Mouse (Mus musculus): ENCODE results near the gene Rad54l.

The Rad54l gene

DNA sequence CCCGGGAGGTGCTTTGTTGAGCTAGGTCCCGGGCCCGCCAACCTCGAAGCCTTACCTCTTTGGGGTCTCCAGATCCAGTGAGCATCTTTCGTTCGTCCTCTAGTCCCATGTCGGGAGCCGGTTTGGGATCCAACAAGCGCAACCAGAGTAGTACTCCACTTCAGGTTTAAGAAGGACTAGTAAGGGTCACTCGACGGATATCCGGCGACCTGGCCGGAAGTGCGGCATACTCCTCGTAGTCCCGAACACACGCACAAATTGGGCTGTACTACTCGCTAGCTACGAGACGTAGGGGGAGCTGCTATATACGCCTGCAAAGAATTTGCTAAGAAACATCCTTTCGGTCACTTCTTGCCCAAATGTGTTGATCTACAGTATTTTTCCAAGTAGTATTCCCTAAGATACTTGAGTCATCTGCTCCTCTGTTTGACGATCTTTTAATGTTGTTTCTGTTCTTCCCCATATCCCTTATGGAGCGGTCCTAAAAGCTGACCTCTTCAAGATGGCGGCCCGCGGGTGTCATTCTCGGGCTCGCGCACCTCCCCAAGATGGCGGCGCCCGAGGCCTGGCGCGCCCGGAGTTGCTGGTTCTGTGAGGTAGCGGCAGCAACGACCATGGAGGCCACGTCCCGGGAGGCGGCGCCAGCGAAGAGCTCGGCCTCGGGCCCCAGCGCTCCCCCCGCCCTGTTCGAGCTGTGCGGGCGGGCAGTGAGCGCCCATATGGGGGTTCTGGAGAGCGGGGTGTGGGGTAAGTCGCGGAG lies 48.4 kb downstream of the Rad54l start, which contains the start of the genes Uqcrh and Lrrc41:
TSS of gene Uqcrh (minus strand) at position 211 of the 760 bp plus-strand sequence.
TSS of gene Lrrc41 (plus strand) at position 409 of the 760 bp plus-strand sequence.
- DNase-seq (ENCODE audit: extremely low read depth, low read depth) = peak; percentile 94

DNA sequence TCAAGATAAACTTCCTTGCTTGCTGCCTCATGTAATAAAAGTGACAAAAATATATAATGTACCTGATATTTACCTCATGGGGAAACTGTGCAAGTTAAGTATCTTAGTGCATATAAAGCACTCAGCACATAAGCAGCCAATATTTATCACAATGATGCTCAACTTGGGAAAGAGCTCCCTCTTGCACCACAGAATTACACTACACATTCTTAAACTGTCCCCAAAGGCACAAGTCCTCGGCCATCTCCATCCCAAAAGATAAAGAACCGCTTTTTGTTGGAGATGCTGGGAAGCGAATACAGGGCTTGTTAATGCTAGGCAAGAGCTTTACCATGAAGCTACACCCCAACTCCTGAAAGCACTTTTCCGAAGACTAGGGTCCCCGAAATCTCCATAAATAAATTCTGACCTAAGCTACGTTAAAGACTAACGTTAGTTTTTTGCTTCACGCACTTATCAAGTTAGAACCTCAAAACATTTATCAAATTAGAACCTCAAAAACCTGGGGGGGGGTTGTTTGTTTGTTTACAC lies 49.3 kb downstream of the Rad54l start:
- peak; percentile 64 for DNase-seq (ENCODE audit: extremely low read depth, low read depth)

DNA sequence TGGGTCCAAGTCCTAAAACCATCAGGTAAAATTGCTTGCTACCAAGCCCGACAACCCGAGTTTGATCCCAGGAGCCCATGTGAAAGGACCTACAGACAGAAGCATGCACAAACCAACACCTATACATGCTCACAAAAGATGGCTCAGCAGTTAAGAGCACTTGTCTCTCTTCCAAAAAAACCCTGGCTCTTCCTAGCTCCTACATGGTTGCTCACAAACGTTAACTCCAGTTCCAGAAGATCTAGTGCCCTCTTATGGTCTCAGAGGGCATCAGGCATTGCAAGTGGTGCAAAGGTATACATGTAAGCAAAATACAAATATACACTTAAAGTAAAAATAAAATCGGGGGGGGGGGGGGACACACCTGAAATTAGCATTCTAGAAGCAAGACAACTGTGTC lies 50.3 kb downstream of the Rad54l start:
- DNase-seq (ENCODE audit: extremely low read depth, low read depth) = peak; percentile 33

DNA sequence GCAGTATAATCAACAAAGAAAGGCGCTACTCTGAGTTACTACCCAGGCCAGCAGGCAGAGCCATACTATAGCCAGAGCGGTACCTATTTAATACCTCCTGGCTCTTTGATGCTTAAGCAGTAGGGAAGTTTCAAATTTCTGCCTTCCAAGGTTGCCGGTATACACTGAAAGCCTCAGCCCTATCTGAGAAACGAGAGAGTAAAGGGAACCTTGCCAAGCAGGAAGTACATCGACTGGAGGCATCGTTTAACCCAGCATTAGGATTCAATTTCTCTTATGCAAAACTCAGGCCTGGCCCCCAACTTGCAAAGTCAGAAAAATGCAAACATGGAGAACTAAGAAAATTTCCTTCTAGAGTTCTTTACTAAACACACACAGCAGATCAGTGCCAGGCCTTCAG lies 53.4 kb downstream of the Rad54l start:
- DNase-seq (ENCODE audit: extremely low read depth, low read depth) = no peak

DNA sequence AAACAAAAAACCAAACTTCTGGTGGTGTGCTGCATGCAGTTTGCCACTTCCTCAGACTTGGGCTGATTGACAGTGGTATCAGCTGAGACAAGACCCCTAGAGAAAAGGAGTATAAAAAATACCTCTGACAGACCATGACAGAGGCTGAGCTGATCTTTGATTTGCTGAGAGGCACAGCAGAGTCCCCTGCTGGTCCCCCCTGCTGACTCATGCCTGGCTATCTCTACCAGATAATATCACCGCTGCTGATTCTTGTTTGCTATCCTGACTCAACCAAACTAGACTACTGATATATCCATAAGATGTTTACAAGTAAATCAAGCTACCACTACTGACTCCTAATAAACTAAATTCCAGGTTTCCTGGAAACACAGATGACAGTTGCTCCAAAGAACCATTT lies 59.6 kb downstream of the Rad54l start:
- DNase-seq (ENCODE audit: extremely low read depth, low read depth) = no peak

DNA sequence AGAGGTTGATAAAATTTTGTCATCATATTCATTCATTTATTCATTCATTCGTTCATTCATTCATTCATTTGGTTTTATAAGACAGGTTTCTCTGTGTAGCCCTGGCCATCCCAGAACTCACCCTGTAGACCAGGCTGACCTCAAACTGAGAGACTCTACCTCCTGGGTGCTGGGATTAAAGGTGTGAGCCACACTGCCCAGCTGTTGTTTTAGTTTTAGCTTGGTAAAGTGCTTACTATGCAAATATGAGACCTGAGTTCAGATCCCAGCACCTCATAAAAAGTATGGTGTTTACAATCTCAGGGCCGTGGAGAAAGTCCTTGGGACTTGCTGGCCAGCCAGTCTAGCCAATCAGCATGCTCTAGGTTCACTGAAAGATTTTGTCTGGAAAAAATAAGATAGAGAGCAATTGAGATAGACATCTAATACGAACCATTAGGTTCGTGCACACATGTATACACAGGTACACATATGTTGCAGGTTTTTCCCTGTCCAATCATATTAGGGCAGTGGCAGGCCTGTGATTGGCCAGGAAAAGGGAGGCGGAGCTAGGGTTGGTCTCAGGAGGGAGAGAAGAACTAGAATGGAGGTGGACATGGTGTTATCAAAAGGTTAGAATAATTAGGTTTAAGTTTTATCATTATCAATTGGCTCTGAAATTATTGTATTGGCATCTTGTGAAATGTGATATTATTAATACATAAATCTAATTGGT lies 64.3 kb downstream of the Rad54l start:
- no peak for DNase-seq (ENCODE audit: extremely low read depth, low read depth)

DNA sequence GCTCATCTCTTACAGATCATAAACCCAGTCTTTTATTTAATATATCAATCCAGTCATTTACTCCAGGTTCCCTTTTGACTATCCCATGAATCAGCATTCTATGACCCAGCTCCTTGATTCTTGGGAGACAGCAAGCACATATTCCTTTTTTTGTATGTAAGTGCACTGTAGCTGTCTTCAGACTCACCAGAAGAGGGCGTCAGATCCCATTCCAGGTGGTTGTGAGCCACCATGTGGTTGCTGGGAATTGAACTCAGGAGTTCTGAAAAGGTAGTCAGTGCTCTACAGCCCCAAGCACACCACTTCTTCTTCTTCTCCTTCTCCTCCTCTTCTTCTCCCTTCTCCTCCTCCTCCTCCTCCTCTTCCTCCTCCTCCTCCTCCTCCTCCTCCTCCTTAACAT lies 65.9 kb downstream of the Rad54l start:
- DNase-seq (ENCODE audit: extremely low read depth, low read depth) = no peak

DNA sequence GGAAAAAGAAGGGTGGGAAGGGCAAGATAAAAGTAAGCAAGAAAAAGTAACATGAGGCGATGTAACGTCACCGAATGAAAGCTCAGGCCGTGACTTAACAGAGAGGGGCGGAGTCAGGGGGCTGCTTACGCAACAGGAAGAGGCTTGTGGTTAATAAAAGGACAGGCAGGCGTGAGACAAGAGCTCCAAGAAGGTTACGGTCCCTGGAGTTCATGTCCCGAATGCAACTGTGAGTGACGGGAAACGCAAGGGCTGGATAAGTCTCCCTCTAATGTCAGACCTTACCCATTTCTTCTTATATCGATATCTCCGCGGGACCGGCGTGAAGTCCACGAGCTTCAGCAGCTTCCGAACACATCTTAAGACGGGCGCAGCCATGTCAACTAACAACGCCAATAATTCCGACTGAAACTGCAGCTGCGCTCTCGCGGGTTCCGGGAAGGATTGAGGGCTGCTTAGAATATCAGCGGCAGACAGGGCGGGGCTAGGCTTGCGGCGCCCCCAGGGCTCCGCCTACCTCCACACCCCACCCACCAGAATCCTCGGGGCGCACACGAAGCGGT lies 70.0 kb downstream of the Rad54l start, which contains the start of gene Nsun4:
TSS of gene Nsun4 (minus strand) at position 478 of the 563 bp plus-strand sequence.
- DNase-seq (ENCODE audit: extremely low read depth, low read depth) = peak; percentile 91

DNA sequence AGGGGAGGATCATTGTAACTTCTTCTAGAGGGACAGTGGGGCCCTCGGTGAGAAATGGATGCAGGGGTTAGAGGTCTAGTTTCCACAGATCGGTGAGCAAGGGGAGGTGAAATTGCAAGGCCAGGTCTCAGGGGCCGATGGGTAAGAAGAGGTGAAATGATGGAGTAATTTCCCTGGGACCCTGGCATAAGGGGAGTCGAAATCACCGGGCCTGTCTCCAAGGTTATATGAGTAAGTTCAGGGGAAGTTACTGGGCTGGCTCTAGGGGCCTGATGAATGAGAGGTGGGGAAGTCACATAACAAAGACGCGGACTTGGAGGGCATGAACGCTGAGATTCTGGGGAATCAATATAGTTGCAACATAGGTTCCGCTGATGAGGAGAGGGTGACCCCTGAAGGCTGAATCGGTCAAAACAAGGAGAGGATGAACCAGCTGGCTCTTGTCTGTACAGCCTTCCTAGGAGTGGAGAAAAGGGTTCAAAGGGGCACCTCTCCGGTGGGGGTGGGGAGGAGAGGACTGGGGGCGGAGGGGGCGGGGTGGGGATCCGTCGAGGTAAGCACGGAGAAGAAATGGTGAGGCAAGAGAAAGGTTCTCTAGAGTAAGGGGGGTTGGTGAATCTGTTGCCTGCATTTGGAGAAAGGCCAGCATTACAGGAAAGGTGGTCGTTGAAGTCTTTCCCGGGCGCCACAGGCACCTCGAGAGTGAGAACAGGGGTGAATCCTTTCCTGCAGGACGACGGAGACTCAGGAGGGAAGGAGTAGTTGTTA lies 70.8 kb downstream of the Rad54l start:
- DNase-seq (ENCODE audit: extremely low read depth, low read depth) = no peak

DNA sequence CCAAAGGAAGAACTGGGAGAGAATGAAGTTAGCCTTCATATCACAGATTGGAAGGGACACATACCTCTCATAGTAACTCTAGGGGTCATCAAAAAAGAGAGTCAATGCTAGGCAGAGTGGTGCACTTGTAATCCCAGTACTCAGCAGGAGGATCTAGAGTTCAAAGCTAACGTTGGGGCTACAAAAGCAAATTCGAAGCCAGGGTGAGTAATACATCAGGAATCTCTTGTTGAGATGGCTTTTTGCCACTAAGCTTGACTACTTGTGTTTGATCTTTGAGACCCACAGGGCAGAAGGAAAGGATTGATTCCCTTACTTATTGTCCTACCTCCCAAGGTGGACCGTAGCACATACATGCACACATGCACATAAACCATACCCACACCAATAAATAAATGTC lies 74.3 kb downstream of the Rad54l start:
- DNase-seq (ENCODE audit: extremely low read depth, low read depth) = no peak

DNA sequence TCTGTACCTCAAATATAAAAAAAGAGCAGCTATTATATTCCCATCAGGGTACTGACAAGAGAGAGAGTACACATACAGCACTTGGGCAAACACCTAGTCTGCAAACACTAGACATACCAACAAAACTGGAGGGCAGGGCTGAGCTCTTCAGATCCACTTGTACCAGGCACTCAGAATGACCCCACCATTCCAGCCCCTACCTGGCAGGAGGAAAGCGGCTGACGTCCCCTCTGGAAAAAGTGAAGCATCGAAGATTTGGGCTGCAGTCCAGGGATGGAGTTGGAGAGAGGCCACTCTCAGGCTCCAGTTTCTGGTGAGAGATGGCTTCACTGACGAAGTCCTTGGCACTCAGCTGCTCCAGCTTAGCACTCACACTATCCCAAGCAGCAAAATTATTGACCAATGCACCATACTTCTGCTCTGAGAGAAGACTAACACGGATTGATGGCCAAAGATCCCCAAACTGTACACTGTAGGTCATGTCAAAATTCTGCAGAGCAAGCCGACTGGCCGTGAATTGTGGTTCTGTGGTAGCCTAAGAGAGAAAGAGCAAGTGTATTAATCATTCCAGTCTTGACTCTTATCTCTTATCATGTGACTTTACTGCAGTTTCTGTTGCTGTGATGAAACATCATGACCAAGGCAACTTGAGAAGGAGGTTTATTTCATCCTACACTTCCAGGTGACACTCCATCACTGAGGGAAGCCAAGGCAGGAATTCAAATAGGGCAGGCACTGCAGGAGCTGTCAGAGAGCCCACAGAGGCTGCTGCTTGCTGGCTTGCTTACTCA lies 75.2 kb downstream of the Rad54l start:
- DNase-seq (ENCODE audit: extremely low read depth, low read depth) = no peak

DNA sequence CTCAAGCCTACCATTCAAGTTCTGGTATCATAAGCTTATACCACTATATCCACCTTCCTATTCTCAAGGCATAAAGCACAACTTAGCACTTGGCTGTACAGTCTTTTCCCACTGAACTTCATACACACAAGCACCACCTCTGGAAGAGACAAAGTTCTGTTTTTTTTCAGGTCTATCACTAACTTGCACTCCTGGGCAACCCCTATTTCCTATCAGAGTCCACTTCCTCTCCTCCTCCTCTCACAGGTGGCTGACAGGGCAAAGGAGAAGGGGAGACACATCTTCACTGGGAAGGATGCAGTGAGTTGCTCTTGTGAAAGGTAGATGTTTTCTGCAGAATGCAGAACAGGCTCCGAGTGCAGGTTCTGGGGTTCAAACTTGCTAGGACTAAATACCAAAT lies 75.8 kb downstream of the Rad54l start:
- no peak for DNase-seq (ENCODE audit: extremely low read depth, low read depth)

DNA sequence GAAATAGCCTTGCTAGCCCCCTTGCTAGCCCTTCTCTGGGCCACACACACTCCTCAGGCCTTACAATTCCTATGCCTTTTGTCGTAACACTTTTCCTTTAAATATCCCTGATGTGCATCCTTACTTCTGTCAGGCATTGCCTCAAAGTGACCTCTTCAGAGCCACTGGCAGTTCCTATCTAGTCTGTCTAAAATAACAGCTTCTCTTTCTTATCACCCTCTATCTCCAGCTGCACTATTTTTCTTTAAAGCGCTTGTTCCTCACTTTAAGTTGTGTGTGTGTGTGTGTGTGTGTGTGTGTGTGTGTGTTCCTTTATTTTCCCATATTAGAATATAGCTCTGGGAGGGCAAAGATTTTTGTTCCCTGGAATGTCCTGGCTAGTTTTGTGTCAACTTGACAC lies 76.9 kb downstream of the Rad54l start:
- DNase-seq (ENCODE audit: extremely low read depth, low read depth) = no peak
